Mouse (Mus musculus) heart, adult 2 months (tissue): ENCODE results near the gene Gabarap. TPM values are rescaled to one million over a fixed set of nuclear protein-coding genes. Genes with fewer than 3 reads are reported as not detected.
"Not testable (repeated sequence)": the region's sequence is repeated elsewhere in the genome, so short reads cannot be mapped to it uniquely, and the experiment has no call there.

Experiments used
- DNase-seq, 2 experiments: peaks; one replicate each; pipeline ENCODE4 v3.0.0; 2021
- H3K27ac ChIP-seq: fragments of 200-600 bp; 2 replicates; pipeline ENCODE4 v1.8.1; 2022
- H3K27me3 ChIP-seq: fragments of 200-500 bp; 2 replicates; pipeline ENCODE4 v1.6.1; 2012; ENCODE audit warnings: mild to moderate bottlenecking, low read length, inconsistent platforms, mixed read lengths; ENCODE audit not compliant: control insufficient read depth, insufficient read depth
- H3K36me3 ChIP-seq: fragments of 200-500 bp; 2 replicates; pipeline ENCODE4 v1.6.1; 2012; ENCODE audit warnings: low read length, inconsistent platforms; ENCODE audit not compliant: control insufficient read depth, insufficient read depth
- H3K4me1 ChIP-seq: fragments of 200-500 bp; 2 replicates; pipeline ENCODE4 v1.6.1; 2011; ENCODE audit warnings: low read length; ENCODE audit not compliant: control insufficient read depth, insufficient read depth
- H3K4me3 ChIP-seq: fragments of 200-600 bp; 2 replicates; pipeline ENCODE4 v1.8.1; 2022
- H3K79me2 ChIP-seq: fragments of 200-500 bp; replicated peaks from 2 replicates; pipeline ENCODE4 v1.6.1; 2012; ENCODE audit warnings: mild to moderate bottlenecking, inconsistent platforms, low read length, moderate library complexity, mixed read lengths; ENCODE audit not compliant: control insufficient read depth, insufficient read depth
- H3K9ac ChIP-seq: fragments of 200-500 bp; 2 replicates; pipeline ENCODE4 v1.6.1; 2012; ENCODE audit warnings: low read depth, mild to moderate bottlenecking, control low read depth, inconsistent platforms, low read length, mixed read lengths
- CTCF ChIP-seq: fragments of 200-600 bp; IDR thresholded peaks from 2 replicates; pipeline ENCODE4 v1.8.1; 2022; ENCODE audit warnings: antibody characterized with exemption, mild to moderate bottlenecking, moderate library complexity
- EP300 ChIP-seq: fragments of 200-500 bp; IDR thresholded peaks from 2 replicates; pipeline ENCODE4 v1.6.1; 2011; ENCODE audit warnings: low read depth, low read length, control low read depth; ENCODE audit not compliant: insufficient read depth
- POLR2A ChIP-seq: fragments of 200-500 bp; IDR thresholded peaks from 2 replicates; pipeline ENCODE4 v1.6.1; 2011; ENCODE audit warnings: mild to moderate bottlenecking, low read depth, low read length, control low read depth; ENCODE audit not compliant: insufficient read depth
- WGBS: fragments of 180-500 bp; shearing (Covaris S2); methylation state at CpG from one replicate; pipeline ENCODE4 v1.1.7; 2018; 5-methylcytosine and 5-hydroxymethylcytosine counted together
- intact Hi-C: fragments of 180-260 bp; cut with DNase I; formaldehyde crosslinking; loops from one replicate; pipeline ENCODE4 v1.15.1; 2025
- polyA plus RNA-seq: library from polyadenylated mRNA; depleted of rRNA; stranded (reverse); fragments of >200 nt; gene quantifications from 2 replicates; pipeline ENCODE4 v1.2.3, GENCODE M21; 2012
- total RNA-seq, 2 experiments: library from RNA; stranded (reverse); gene quantifications; 2 replicates each; pipeline ENCODE4 v1.2.3; 2021

The Gabarap gene
- total and polyA plus RNA-seq, 3 experiments: 284 to 469 (median 340) TPM

DNA sequence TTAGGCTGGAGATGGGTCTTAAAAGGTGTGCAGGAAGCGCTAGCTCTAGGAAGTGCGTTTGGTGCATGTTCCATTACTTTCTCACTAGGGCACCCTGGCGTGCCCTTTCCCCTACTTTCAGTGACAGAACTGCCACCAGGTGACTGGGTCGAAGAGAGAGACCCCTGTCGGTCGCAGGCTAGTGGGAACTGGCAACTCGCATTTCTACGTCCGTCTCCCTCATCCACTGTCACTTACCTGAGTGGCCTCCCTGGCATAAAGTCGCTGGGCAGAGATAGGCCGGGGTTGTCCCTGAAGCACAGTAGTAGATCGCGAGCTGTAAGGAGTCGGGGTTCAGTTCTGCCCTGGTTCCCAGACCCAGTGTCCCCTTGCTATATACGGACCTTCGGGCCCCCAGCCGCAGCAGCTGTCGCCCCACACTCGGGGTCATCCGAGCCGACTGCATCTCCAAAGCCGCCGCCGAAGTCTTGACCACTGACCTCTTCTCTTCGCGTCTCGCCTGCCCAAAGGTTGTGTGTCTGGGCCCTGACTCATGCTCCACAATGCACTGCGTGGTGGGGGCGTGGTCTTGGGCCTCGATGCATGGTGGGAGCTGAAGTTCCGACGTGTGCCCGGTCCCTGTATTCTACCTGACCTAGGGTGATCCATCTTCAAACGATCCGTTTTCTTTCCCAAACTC lies 24.1 kb downstream of the Gabarap start, which contains the start of gene Acadvl:
Gene Acadvl (minus strand): TSS at position 532 of the 679 bp plus-strand sequence.
- Histone ChIP-seq H3K4me1 (peaks cover 5% of the 10 kb centered on the region), H3K79me2 (no peaks in the 10 kb centered on the region), H3K4me3 (peak within 1 kb of the TSS; percentile 71), H3K27ac (peak within 1 kb of the TSS; percentile 97), H3K9ac (peak within 1 kb of the TSS; percentile 86), H3K27me3 (no peaks in the 10 kb centered on the region), H3K36me3 (no peaks in the 10 kb centered on the region)
- intact Hi-C loops: loop anchor here (2.0 kb wide), 1 partner anchor 14 kb away; the partner anchor contains the start of gene Dvl2
- WGBS: under 1% methylated on average over 35 of the region's 35 CpGs
- TF ChIP-seq EP300 (0 out of 2 replicates have a peak, but pooled peaks have one; percentile 10), CTCF (peak; percentile 69), POLR2A (peak; percentile 97)
- DNase-seq: peak; percentile 90 to 92

DNA sequence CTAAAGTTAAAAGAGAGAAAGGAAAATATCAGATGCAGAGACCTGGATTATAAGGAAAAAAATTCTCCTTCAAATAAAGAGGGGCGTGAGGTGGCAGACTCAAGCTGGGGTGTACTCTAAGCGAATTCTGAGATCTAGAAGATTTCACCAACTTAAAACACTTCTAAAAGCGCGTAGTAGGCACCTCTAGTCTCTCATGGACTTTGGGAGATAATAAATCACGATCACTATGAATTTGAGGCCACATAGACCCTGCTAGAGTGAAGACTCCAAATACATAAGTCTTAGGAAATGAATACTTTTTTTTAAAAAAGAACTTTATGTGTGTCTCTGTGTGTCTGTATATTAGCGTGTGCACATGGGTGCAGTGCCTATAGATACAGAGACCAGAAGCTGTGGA lies 24.7 kb downstream of the Gabarap start:
- Histone ChIP-seq H3K27me3 (no peaks in the 10 kb centered on the region), H3K27ac (no peak overlapping the region; the same call in 1 of the 2 replicates), H3K79me2 (no peaks in the 10 kb centered on the region), H3K36me3 (no peaks in the 10 kb centered on the region), H3K4me3 (no peak overlapping the region), H3K9ac (no peak overlapping the region), H3K4me1 (peaks cover 6% of the 10 kb centered on the region)
- intact Hi-C loops: loop anchor here (2.0 kb wide), 1 partner anchor 15 kb away; the partner anchor contains the start of gene Dvl2
- no peak for DNase-seq
- TF ChIP-seq CTCF: no peak
- TF ChIP-seq POLR2A: no peak
- TF ChIP-seq EP300: no peak
- WGBS: 60% methylated on average over 6 of the region's 6 CpGs

DNA sequence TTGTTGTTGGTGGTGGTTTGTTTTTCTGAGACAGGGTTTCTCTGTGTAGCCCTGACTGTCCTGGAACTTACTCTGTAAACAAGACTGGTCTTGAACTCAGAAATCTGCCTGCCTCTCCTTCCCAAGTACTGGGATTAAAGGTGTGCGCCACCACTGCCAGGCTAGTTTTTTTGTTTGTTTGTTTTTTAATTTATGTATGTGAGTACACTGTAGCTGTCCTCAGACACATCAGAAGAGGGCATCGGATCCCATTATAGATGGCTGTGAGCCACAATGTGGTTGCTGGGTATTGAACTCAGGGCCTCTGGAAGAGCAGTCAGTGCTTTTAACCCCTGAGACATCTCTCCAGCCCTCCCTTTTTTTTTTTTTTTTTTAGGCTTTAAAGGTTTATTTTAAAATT lies 25.2 kb downstream of the Gabarap start:
- H3K27ac ChIP-seq, DNase-seq, H3K9ac ChIP-seq, H3K79me2 ChIP-seq, intact Hi-C loops, H3K4me1 ChIP-seq, H3K27me3 ChIP-seq, H3K4me3 ChIP-seq, H3K36me3 ChIP-seq: not testable (repeated sequence)
- 71% methylated on average over 2 of the region's 2 CpGs for WGBS

DNA sequence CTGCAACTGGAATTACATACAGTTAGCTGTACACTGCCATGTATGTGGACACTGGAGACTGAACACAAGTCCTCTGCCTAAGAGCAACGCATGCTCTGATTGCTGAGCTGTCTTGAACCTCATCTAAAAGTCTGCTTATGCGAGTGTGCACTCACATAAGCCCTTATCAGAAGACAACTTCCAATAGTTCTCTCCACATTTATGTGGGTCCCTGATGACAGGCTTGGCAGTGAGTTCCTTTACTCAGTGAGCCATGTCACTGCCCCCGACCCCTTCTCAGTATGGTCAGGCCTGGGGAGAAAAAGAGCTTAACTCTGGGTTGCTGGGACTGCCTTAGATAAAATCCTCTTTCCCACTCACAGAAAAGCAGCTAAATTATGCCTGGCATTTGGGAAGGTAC lies 25.7 kb downstream of the Gabarap start, which contains the start of gene Dlg4:
Gene Dlg4 (plus strand): TSS at position 274 of the 400 bp plus-strand sequence.
- TF ChIP-seq CTCF (no peak), POLR2A (no peak), EP300 (no peak)
- no peak for DNase-seq
- peaks cover 6% of the 10 kb centered on the region for H3K4me1 ChIP-seq
- H3K9ac ChIP-seq: no peak within 1 kb of the TSS
- H3K27me3 ChIP-seq: no peaks in the 10 kb centered on the region
- H3K4me3 ChIP-seq: no peak within 1 kb of the TSS
- H3K27ac ChIP-seq: peak within 1 kb of the TSS; percentile 62
- WGBS: 68% methylated on average over 3 of the region's 3 CpGs
- H3K79me2 ChIP-seq: no peaks in the 10 kb centered on the region
- intact Hi-C loops: no loop called here
- no peaks in the 10 kb centered on the region for H3K36me3 ChIP-seq

DNA sequence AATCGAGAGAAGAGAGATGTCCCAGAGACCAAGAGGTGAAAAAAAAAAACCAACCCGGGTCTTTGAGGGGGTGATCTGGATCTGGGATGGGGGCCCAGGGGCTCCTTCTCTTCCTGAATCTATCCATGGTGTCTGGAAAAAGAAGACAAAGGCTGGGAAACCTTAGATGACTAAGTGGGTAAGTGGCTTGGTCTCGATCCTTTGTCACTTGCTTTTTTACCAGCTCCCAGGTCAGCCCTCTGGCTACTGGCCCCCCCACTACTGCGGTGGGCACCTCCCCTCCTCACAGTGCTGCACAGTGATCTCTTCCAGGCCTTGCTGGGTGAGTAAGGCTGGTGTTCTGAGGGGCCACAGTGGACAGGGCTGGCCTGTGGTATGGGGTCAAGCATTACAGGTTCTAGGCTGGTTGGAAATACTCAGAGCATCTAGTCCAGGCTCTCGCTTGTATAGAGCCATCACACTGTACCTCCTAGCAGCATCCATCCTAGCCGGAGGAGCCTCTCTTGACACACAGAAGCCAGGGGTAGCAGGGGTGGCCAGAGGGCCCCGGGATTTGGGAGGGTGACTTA lies 26.3 kb downstream of the Gabarap start:
- H3K27ac ChIP-seq: peak overlapping the region; percentile 62
- H3K79me2 ChIP-seq: no peaks in the 10 kb centered on the region
- peaks cover 6% of the 10 kb centered on the region for H3K4me1 ChIP-seq
- WGBS: 47% methylated on average over 7 of the region's 7 CpGs
- no peak for TF ChIP-seq POLR2A
- no peak for TF ChIP-seq EP300
- no peak for TF ChIP-seq CTCF
- H3K4me3 ChIP-seq: no peak overlapping the region
- no peaks in the 10 kb centered on the region for H3K36me3 ChIP-seq
- intact Hi-C loops: no loop called here
- no peak overlapping the region for H3K9ac ChIP-seq
- H3K27me3 ChIP-seq: no peaks in the 10 kb centered on the region
- no peak for DNase-seq
